Mouse (Mus musculus) C2C12 (cell line): ENCODE results near the gene Cobl. TPM values are rescaled to one million over a fixed set of nuclear protein-coding genes. Genes with fewer than 3 reads are reported as not detected.

ENCODE experiments used
- H3K27me3 ChIP-seq: one replicate; pipeline ENCODE4 v1.6.1; 2011; ENCODE audit not compliant: control insufficient read depth, insufficient read depth, insufficient read length
- H3K36me3 ChIP-seq: one replicate; pipeline ENCODE4 v1.6.1; 2011; ENCODE audit not compliant: control insufficient read depth, insufficient read depth
- H3K4me3 ChIP-seq: one replicate; pipeline ENCODE4 v1.5.1; 2011; ENCODE audit warnings: mild to moderate bottlenecking, control low read depth; ENCODE audit not compliant: poor library complexity, insufficient read depth, severe bottlenecking
- H3K79me2 ChIP-seq: one replicate; pipeline ENCODE4 v1.6.1; 2011; ENCODE audit not compliant: control insufficient read depth, insufficient read depth
- H3K79me3 ChIP-seq: one replicate; pipeline ENCODE4 v1.6.1; 2011; ENCODE audit warnings: low read depth, control low read depth
- H3ac ChIP-seq: one replicate; pipeline ENCODE3; 2011; ENCODE audit warnings: low read depth; ENCODE audit not compliant: control insufficient read depth, insufficient read length
- CEBPB ChIP-seq: IDR thresholded peaks from one replicate; pipeline ENCODE4 v1.6.1; 2011; ENCODE audit warnings: low read depth, mild to moderate bottlenecking, control low read depth, moderate library complexity
- CTCF ChIP-seq: IDR thresholded peaks from one replicate; pipeline ENCODE4 v1.5.1; 2011; ENCODE audit not compliant: control insufficient read depth, insufficient read depth, insufficient read length
- FOSL1 ChIP-seq: IDR thresholded peaks from one replicate; pipeline ENCODE4 v1.8.0; 2011; ENCODE audit warnings: mild to moderate bottlenecking, low read length; ENCODE audit not compliant: poor library complexity, insufficient read depth, severe bottlenecking
- MAX ChIP-seq: IDR thresholded peaks from one replicate; pipeline ENCODE4 v1.6.1; 2011; ENCODE audit warnings: mild to moderate bottlenecking, control low read depth
- MYOD1 ChIP-seq: IDR thresholded peaks from one replicate; pipeline ENCODE4 v1.6.1; 2011; ENCODE audit warnings: low read depth; ENCODE audit not compliant: control insufficient read depth, insufficient read length
- MYOG ChIP-seq: IDR thresholded peaks from one replicate; pipeline ENCODE4 v1.6.1; 2011; ENCODE audit not compliant: control insufficient read depth, insufficient read length; ENCODE audit errors: extremely low read depth
- USF1 ChIP-seq: IDR thresholded peaks from one replicate; pipeline ENCODE4 v1.6.1; 2011; ENCODE audit warnings: low read depth, mild to moderate bottlenecking, control low read depth, moderate library complexity
- polyA plus RNA-seq: library from polyadenylated mRNA; unstranded; fragments of >200 nt; fragmentation: generic; extraction: Trizol; gene quantifications from one replicate; pipeline ENCODE4 v1.2.1, GENCODE M21; 2012; ENCODE audit warnings: missing spikeins

The Cobl gene
- polyA plus RNA-seq, 1 experiment = 3.8 TPM

- Histone ChIP-seq H3K79me3 (no peaks in the 10 kb centered on the region), H3K36me3 (no peaks in the 10 kb centered on the region), H3K79me2 (no peaks in the 10 kb centered on the region), H3K27me3 (no peaks in the 10 kb centered on the region), H3ac (no peak overlapping the region), H3K4me3 (no peak overlapping the region)
- no peak for TF ChIP-seq MYOD1
- TF ChIP-seq MYOG = no peak
- TF ChIP-seq CEBPB = no peak
- TF ChIP-seq CTCF = no peak
- TF ChIP-seq FOSL1 = no peak
- TF ChIP-seq USF1 = no peak
- TF ChIP-seq MAX = no peak
Observed at GRCm38 (mm10) chr11:12467836-12468235, 3.1 kb upstream of the Cobl start.

GRCm38 (mm10) chr11:12467217-12467616 is 2.5 kb upstream of the Cobl start:
- Histone ChIP-seq H3ac (no peak overlapping the region), H3K4me3 (no peak overlapping the region), H3K79me3 (no peaks in the 10 kb centered on the region), H3K27me3 (no peaks in the 10 kb centered on the region), H3K36me3 (no peaks in the 10 kb centered on the region), H3K79me2 (no peaks in the 10 kb centered on the region)
- TF ChIP-seq MYOD1 = no peak
- TF ChIP-seq USF1 = no peak
- TF ChIP-seq CTCF = no peak
- no peak for TF ChIP-seq FOSL1

GRCm38 (mm10) chr11:12466606-12467005 is 1.8 kb upstream of the Cobl start:
- Histone ChIP-seq H3K27me3 (no peaks in the 10 kb centered on the region), H3K36me3 (no peaks in the 10 kb centered on the region)
- TF ChIP-seq MYOG (no peak), CEBPB (no peak), USF1 (no peak), MYOD1 (no peak), FOSL1 (no peak), CTCF (no peak), MAX (no peak)

GRCm38 (mm10) chr11:12465229-12465628 is 469 bp upstream of the Cobl start:
- Histone ChIP-seq H3K36me3 (no peaks in the 10 kb centered on the region), H3K79me3 (no peaks in the 10 kb centered on the region), H3K27me3 (no peaks in the 10 kb centered on the region), H3K79me2 (no peaks in the 10 kb centered on the region), H3K4me3 (no peak overlapping the region), H3ac (no peak overlapping the region)
- TF ChIP-seq CEBPB (no peak), MYOG (no peak), MYOD1 (no peak), FOSL1 (no peak), USF1 (no peak), MAX (no peak), CTCF (no peak)

More at GRCm38 (mm10) chr11:12466606-12467005, 1.8 kb upstream of the Cobl start:
- Histone ChIP-seq H3K79me2 (no peaks in the 10 kb centered on the region), H3K4me3 (no peak overlapping the region), H3ac (no peak overlapping the region), H3K79me3 (no peaks in the 10 kb centered on the region)

GRCm38 (mm10) chr11:12463615-12464170 is 1.1 kb downstream of the Cobl start:
- H3K36me3 ChIP-seq = no peaks in the 10 kb centered on the region
- H3K4me3 ChIP-seq = no peak overlapping the region
- no peak overlapping the region for H3ac ChIP-seq
- no peaks in the 10 kb centered on the region for H3K79me3 ChIP-seq
- no peaks in the 10 kb centered on the region for H3K27me3 ChIP-seq
- H3K79me2 ChIP-seq = no peaks in the 10 kb centered on the region
- TF ChIP-seq MYOD1 (peak; percentile 37), MYOG (no peak), FOSL1 (no peak), CEBPB (no peak)

- Histone ChIP-seq H3K79me3 (no peaks in the 10 kb centered on the region), H3K27me3 (no peaks in the 10 kb centered on the region), H3K4me3 (no peak overlapping the region), H3K36me3 (no peaks in the 10 kb centered on the region), H3K79me2 (no peaks in the 10 kb centered on the region), H3ac (no peak overlapping the region)
- TF ChIP-seq MYOD1 (no peak), MAX (no peak), USF1 (no peak), FOSL1 (no peak), CTCF (no peak)
Observed at GRCm38 (mm10) chr11:12459781-12460581, 4.8 kb downstream of the Cobl start.
